Mouse (Mus musculus) MEL (cell line): ENCODE measurements around the gene Ptprn2. TPM values are rescaled to one million over a fixed set of nuclear protein-coding genes. Genes with fewer than 3 reads are reported as not detected.
A peak's percentile ranks its signal among the peaks of the same experiment; 100 is the strongest.

ENCODE experiments used
- DNase-seq: peaks from one replicate; pipeline ENCODE4 v3.0.0; 2011; ENCODE audit warnings: low read depth, low spot score
- H3K27ac ChIP-seq: 2 replicates; pipeline ENCODE4 v1.5.1; 2012; ENCODE audit warnings: low read depth, mild to moderate bottlenecking, control low read depth, low read length, moderate library complexity; ENCODE audit not compliant: control insufficient read depth
- H3K27me3 ChIP-seq, 2 experiments: fragments of 150-350 bp in 1 of 2; sonication (generic) in 1 of 2; 2 replicates each; pipeline ENCODE4 v1.6.1; 2012; ENCODE audit warnings: low read length in 2 of 2, mild to moderate bottlenecking in 2 of 2, improper control_type of control experiment in 1 of 2, moderate library complexity in 1 of 2; ENCODE audit not compliant: insufficient read depth in 2 of 2, control insufficient read depth in 1 of 2
- H3K36me3 ChIP-seq, 2 experiments: 2 replicates each; pipeline ENCODE4 v1.6.1; 2012 to 2014; ENCODE audit warnings: low read length in 2 of 2, improper control_type of control experiment in 1 of 2, inconsistent platforms in 1 of 2, mild to moderate bottlenecking in 1 of 2; ENCODE audit not compliant: insufficient read depth in 2 of 2, control insufficient read depth in 1 of 2
- H3K4me1 ChIP-seq, 2 experiments: fragments of 150-350 bp in 1 of 2; sonication (generic) in 1 of 2; 2 replicates each; pipeline ENCODE4 v1.6.1; 2012; ENCODE audit warnings: low read length in 2 of 2, improper control_type of control experiment in 1 of 2, mild to moderate bottlenecking in 1 of 2; ENCODE audit not compliant: insufficient read depth in 2 of 2, control insufficient read depth in 1 of 2
- H3K4me3 ChIP-seq, 2 experiments: fragments of 150-350 bp in 1 of 2; sonication (generic) in 1 of 2; 2 replicates each; pipeline ENCODE4 v1.5.1; 2012; ENCODE audit warnings: low read depth in 2 of 2, low read length in 2 of 2, mild to moderate bottlenecking in 2 of 2, moderate library complexity in 2 of 2, control low read depth in 1 of 2, improper control_type of control experiment in 1 of 2; ENCODE audit not compliant: control insufficient read depth in 1 of 2, insufficient read depth in 1 of 2
- H3K79me2 ChIP-seq: 2 replicates; pipeline ENCODE4 v1.6.1; 2012; ENCODE audit warnings: mild to moderate bottlenecking, low read length, moderate library complexity; ENCODE audit not compliant: control insufficient read depth, poor library complexity, insufficient read depth
- H3K9ac ChIP-seq: 2 replicates; pipeline ENCODE4 v1.6.1; 2012; ENCODE audit warnings: low read depth, mild to moderate bottlenecking, control low read depth, low read length, moderate library complexity; ENCODE audit not compliant: control insufficient read depth, poor library complexity, severe bottlenecking
- H3K9me3 ChIP-seq: fragments of 150-350 bp; sonication (generic); replicated peaks from 2 replicates; pipeline ENCODE4 v1.6.1; 2012; ENCODE audit warnings: mild to moderate bottlenecking, low read length, improper control_type of control experiment, moderate library complexity; ENCODE audit not compliant: insufficient read depth
- BHLHE40 ChIP-seq: IDR thresholded peaks from 2 replicates; pipeline ENCODE4 v1.6.1; 2012; ENCODE audit warnings: low read depth, mild to moderate bottlenecking, inconsistent platforms, low read length, improper control_type of control experiment, borderline replicate concordance
- CHD1 ChIP-seq: IDR thresholded peaks from 2 replicates; pipeline ENCODE4 v1.6.1; 2012; ENCODE audit warnings: low read depth, mild to moderate bottlenecking, inconsistent platforms, low read length, improper control_type of control experiment
- CHD2 ChIP-seq: IDR thresholded peaks from 2 replicates; pipeline ENCODE4 v1.6.1; 2011; ENCODE audit warnings: low read length, improper control_type of control experiment
- CTCF ChIP-seq, 3 experiments: IDR thresholded peaks in 2 of 3; conservative IDR thresholded peaks in 1 of 3; 2 replicates each; pipeline ENCODE4 v1.5.1; 2011 to 2012; ENCODE audit warnings: low read length in 3 of 3, low read depth in 2 of 3, mild to moderate bottlenecking in 2 of 3, improper control_type of control experiment in 1 of 3, inconsistent platforms in 1 of 3, mixed read lengths in 1 of 3, moderate library complexity in 1 of 3; ENCODE audit not compliant: control insufficient read depth in 1 of 3, insufficient read depth in 1 of 3, poor library complexity in 1 of 3, severe bottlenecking in 1 of 3
- E2F4 ChIP-seq: IDR thresholded peaks from 2 replicates; pipeline ENCODE4 v1.6.1; 2011; ENCODE audit warnings: low read depth, low read length, improper control_type of control experiment, borderline replicate concordance
- ELF1 ChIP-seq: IDR thresholded peaks from 2 replicates; pipeline ENCODE4 v1.6.1; 2014; ENCODE audit warnings: low read depth, mild to moderate bottlenecking, inconsistent platforms, low read length, improper control_type of control experiment, moderate library complexity
- GABPA ChIP-seq: IDR thresholded peaks from 2 replicates; pipeline ENCODE4 v1.6.1; 2012; ENCODE audit warnings: low read depth, mild to moderate bottlenecking, inconsistent platforms, low read length, improper control_type of control experiment, moderate library complexity
- HCFC1 ChIP-seq: IDR thresholded peaks from 2 replicates; pipeline ENCODE4 v1.6.1; 2012; ENCODE audit warnings: low read depth, mild to moderate bottlenecking, inconsistent platforms, low read length, improper control_type of control experiment, moderate library complexity
- KAT2A ChIP-seq: conservative IDR thresholded peaks from 2 replicates; pipeline ENCODE4 v1.6.1; 2012; ENCODE audit warnings: low read depth, low read length, improper control_type of control experiment, inconsistent platforms
- MAFK ChIP-seq: IDR thresholded peaks from 2 replicates; pipeline ENCODE4 v1.6.1; 2011; ENCODE audit warnings: low read depth, mild to moderate bottlenecking, low read length, improper control_type of control experiment, borderline replicate concordance
- MAZ ChIP-seq: IDR thresholded peaks from 2 replicates; pipeline ENCODE4 v1.6.1; 2012; ENCODE audit warnings: low read depth, mild to moderate bottlenecking, inconsistent platforms, low read length, improper control_type of control experiment
- MEF2A ChIP-seq: IDR thresholded peaks from 2 replicates; pipeline ENCODE4 v1.6.1; 2014; ENCODE audit warnings: low read depth, mild to moderate bottlenecking, inconsistent platforms, low read length, improper control_type of control experiment; ENCODE audit not compliant: poor library complexity, insufficient replicate concordance, severe bottlenecking; ENCODE audit errors: extremely low read depth
- MXI1 ChIP-seq: IDR thresholded peaks from 2 replicates; pipeline ENCODE4 v1.6.1; 2011; ENCODE audit warnings: mild to moderate bottlenecking, low read depth, low read length, improper control_type of control experiment
- MYB ChIP-seq: IDR thresholded peaks from 2 replicates; pipeline ENCODE4 v1.6.1; 2011; ENCODE audit warnings: mild to moderate bottlenecking, low read depth, low read length, improper control_type of control experiment
- MYC ChIP-seq: IDR thresholded peaks from 2 replicates; pipeline ENCODE4 v1.6.1; 2011; ENCODE audit warnings: low read depth, mild to moderate bottlenecking, low read length, improper control_type of control experiment, moderate library complexity
- NELFE ChIP-seq: IDR thresholded peaks from 2 replicates; pipeline ENCODE4 v1.6.1; 2011; ENCODE audit warnings: low read depth, low read length, improper control_type of control experiment
- NRF1 ChIP-seq: IDR thresholded peaks from 2 replicates; pipeline ENCODE4 v1.6.1; 2014; ENCODE audit warnings: low read depth, mild to moderate bottlenecking, inconsistent platforms, low read length, improper control_type of control experiment, moderate library complexity; ENCODE audit not compliant: poor library complexity, insufficient read depth, severe bottlenecking
- POLR2A ChIP-seq, 2 experiments: IDR thresholded peaks; 2 replicates each; pipeline ENCODE4 v1.6.1; 2011 to 2012; ENCODE audit warnings: low read length in 2 of 2, mild to moderate bottlenecking in 2 of 2, control low read depth in 1 of 2, improper control_type of control experiment in 1 of 2, low read depth in 1 of 2, moderate library complexity in 1 of 2; ENCODE audit not compliant: control insufficient read depth in 1 of 2, insufficient read depth in 1 of 2, poor library complexity in 1 of 2
- POLR2AphosphoS5 ChIP-seq: IDR thresholded peaks from 2 replicates; pipeline ENCODE4 v1.6.1; 2012; ENCODE audit warnings: low read depth, borderline replicate concordance, mild to moderate bottlenecking, inconsistent platforms, low read length, moderate library complexity, mixed read lengths
- RAD21 ChIP-seq: IDR thresholded peaks from 2 replicates; pipeline ENCODE4 v1.6.1; 2011; ENCODE audit warnings: mild to moderate bottlenecking, low read depth, low read length, improper control_type of control experiment
- RCOR1 ChIP-seq: IDR thresholded peaks from 2 replicates; pipeline ENCODE4 v1.6.1; 2012; ENCODE audit warnings: low read depth, mild to moderate bottlenecking, inconsistent platforms, low read length, improper control_type of control experiment
- SIN3A ChIP-seq: IDR thresholded peaks from 2 replicates; pipeline ENCODE4 v1.6.1; 2012; ENCODE audit warnings: low read length, improper control_type of control experiment, inconsistent platforms
- SMC3 ChIP-seq: IDR thresholded peaks from 2 replicates; pipeline ENCODE4 v1.6.1; 2011; ENCODE audit warnings: low read depth, low read length, improper control_type of control experiment
- TAL1 ChIP-seq: IDR thresholded peaks from 2 replicates; pipeline ENCODE4 v1.6.1; 2012; ENCODE audit warnings: mild to moderate bottlenecking, inconsistent platforms, low read length, moderate library complexity, mixed read lengths
- TBP ChIP-seq: IDR thresholded peaks from 2 replicates; pipeline ENCODE4 v1.8.0; 2011; ENCODE audit warnings: low read depth, low read length, improper control_type of control experiment
- TCF12 ChIP-seq: IDR thresholded peaks from 2 replicates; pipeline ENCODE4 v1.6.1; 2014; ENCODE audit warnings: low read depth, mild to moderate bottlenecking, inconsistent platforms, low read length, improper control_type of control experiment, moderate library complexity
- UBTF ChIP-seq: IDR thresholded peaks from 2 replicates; pipeline ENCODE4 v1.6.1; 2012; ENCODE audit warnings: low read depth, mild to moderate bottlenecking, inconsistent platforms, low read length, improper control_type of control experiment, moderate library complexity, borderline replicate concordance; ENCODE audit not compliant: insufficient read depth
- USF1 ChIP-seq: IDR thresholded peaks from 2 replicates; pipeline ENCODE4 v1.6.1; 2014; ENCODE audit warnings: low read depth, mild to moderate bottlenecking, inconsistent platforms, low read length, improper control_type of control experiment, moderate library complexity
- ZC3H11A ChIP-seq: IDR thresholded peaks from 2 replicates; pipeline ENCODE4 v1.6.1; 2012; ENCODE audit warnings: low read depth, mild to moderate bottlenecking, inconsistent platforms, low read length, improper control_type of control experiment
- ZKSCAN1 ChIP-seq: IDR thresholded peaks from 2 replicates; pipeline ENCODE4 v1.6.1; 2012; ENCODE audit warnings: low read depth, mild to moderate bottlenecking, inconsistent platforms, low read length, improper control_type of control experiment, moderate library complexity
- ZMIZ1 ChIP-seq: IDR thresholded peaks from 2 replicates; pipeline ENCODE4 v1.6.1; 2012; ENCODE audit warnings: low read depth, mild to moderate bottlenecking, inconsistent platforms, low read length, improper control_type of control experiment, moderate library complexity
- polyA plus RNA-seq, 2 experiments: library from polyadenylated mRNA; stranded (reverse) in 1 of 2; unstranded in 1 of 2; fragments of >175 nt in 1 of 2; fragments of >200 nt in 1 of 2; gene quantifications; 2 replicates each; pipeline versions ENCODE4 v1.2.1 to v1.2.4; 2012; ENCODE audit warnings: low replicate concordance in 2 of 2, low read depth in 1 of 2; ENCODE audit not compliant: insufficient read length in 2 of 2, insufficient read depth in 1 of 2, missing spikeins in 1 of 2
- total RNA-seq: library from RNA; depleted of rRNA; stranded (reverse); fragments of 300-350 nt; gene quantifications from 2 replicates; pipeline ENCODE4 v1.2.3, GENCODE M21; 2012

Gene Ptprn2
- total and polyA plus RNA-seq, 3 experiments: not detected

DNA sequence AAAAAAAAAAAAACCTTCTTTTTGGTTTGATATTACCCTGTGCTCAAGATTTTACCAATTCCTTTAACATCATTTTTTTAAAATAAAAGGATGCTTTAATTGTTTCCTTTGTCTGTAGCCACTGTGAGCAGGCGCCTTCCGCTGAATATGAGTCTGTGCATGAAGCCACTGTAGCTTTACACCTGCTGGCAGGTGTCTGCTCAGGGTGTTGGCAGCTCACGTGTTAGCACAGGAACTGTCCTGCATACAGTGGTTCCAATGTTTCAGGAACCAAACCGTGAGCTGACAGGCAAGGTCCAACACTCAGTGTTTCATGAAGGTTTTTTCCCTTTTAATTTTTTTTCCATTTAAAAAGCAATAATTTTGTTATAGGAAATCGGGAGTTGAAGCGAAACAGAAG is 123.1 kb downstream of the Ptprn2 start:
- no peak for DNase-seq
- Histone ChIP-seq H3K4me1 (no peaks in the 10 kb centered on the region), H3K9me3 (0 out of 2 replicates have a peak, but pooled peaks cover 1% of the 10 kb centered on the region), H3K9ac (no peak overlapping the region), H3K27me3 (no peaks in the 10 kb centered on the region), H3K79me2 (no peaks in the 10 kb centered on the region), H3K36me3 (no peaks in the 10 kb centered on the region)
- TF ChIP-seq RAD21 (no peak), TBP (no peak)
- TF ChIP-seq, all 39 proteins: peak for 0
- Histone ChIP-seq H3K4me3 (no peak overlapping the region), H3K27ac (no peak overlapping the region)

DNA sequence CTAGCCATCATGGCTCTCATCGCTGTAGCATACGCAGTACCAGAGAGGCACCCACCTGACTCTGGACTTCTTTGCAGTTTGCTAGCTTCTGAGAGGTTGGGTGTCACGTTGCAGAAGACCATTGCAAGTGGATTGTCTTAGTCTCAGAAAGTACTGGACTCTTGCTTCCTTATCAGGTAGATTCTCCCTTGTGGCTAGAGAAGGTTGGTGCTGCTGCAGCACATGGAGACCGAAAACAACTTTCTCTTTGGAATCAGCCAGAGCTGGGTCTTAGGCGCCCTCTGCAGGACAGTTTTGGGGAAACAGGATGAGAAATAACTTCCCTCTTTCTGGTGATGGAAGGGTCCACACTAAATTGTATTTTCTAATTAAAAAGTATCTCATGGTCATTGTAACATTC is 134.3 kb downstream of the Ptprn2 start:
- Histone ChIP-seq H3K9ac (peak overlapping the region; percentile 45), H3K9me3 (no peaks in the 10 kb centered on the region), H3K4me3 (peak overlapping the region; percentile 65 to 73), H3K36me3 (no peaks in the 10 kb centered on the region), H3K27me3 (no peaks in the 10 kb centered on the region; a peak in 1 of 4 replicates), H3K79me2 (no peaks in the 10 kb centered on the region), H3K4me1 (no peaks in the 10 kb centered on the region), H3K27ac (no peak overlapping the region)
- DNase-seq: peak; percentile 82
- peak; percentile 80 for TF ChIP-seq MXI1
- no peak for TF ChIP-seq TBP
- TF ChIP-seq MYB: no peak
- TF ChIP-seq CHD1: no peak
- TF ChIP-seq POLR2A (IDR thresholded peaks at IDR 0.05; ENCODE audit: control insufficient read depth in 1 of 2, insufficient read depth in 1 of 2, low read depth in 1 of 2, low read length in 2 of 2, poor library complexity in 1 of 2): no peak
- TF ChIP-seq RAD21: peak; percentile 99
- TF ChIP-seq BHLHE40: 0 out of 2 replicates have a peak, but pooled peaks have one; percentile 17
- 0 out of 2 replicates have a peak, but pooled peaks have one; percentile 9 for TF ChIP-seq RCOR1
- TF ChIP-seq MAZ: peak; percentile 71
- TF ChIP-seq ZC3H11A: peak; percentile 96
- TF ChIP-seq GABPA: no peak
- TF ChIP-seq CHD2: no peak
- TF ChIP-seq MEF2A: no peak
- TF ChIP-seq ZKSCAN1: no peak
- peak; percentile 87 for TF ChIP-seq MYC
- peak; percentile 45; the same call in 1 of the 2 replicates for TF ChIP-seq NELFE
- peak; percentile 84 to 95 (median 86) for TF ChIP-seq CTCF (IDR thresholded peaks at IDR 0.05 in 2 of 3, conservative IDR thresholded peaks at IDR 0.05 in 1 of 3; ENCODE audit: control insufficient read depth in 1 of 3, insufficient read depth in 1 of 3, low read depth in 2 of 3, low read length in 3 of 3, poor library complexity in 1 of 3, severe bottlenecking in 1 of 3)
- TF ChIP-seq ZMIZ1: 0 out of 2 replicates have a peak, but pooled peaks have one; percentile 36
- no peak for TF ChIP-seq NRF1
- TF ChIP-seq UBTF: no peak
- TF ChIP-seq KAT2A: 0 out of 2 replicates have a peak, but pooled peaks have one; percentile 20
- no peak for TF ChIP-seq MAFK
- TF ChIP-seq HCFC1: 0 out of 2 replicates have a peak, but pooled peaks have one; percentile 31
- TF ChIP-seq ELF1: peak; percentile 54; the same call in 1 of the 2 replicates
- TF ChIP-seq USF1: no peak
- TF ChIP-seq TAL1: no peak
- TF ChIP-seq POLR2AphosphoS5: no peak
- TF ChIP-seq TCF12: no peak
- no peak for TF ChIP-seq E2F4
- TF ChIP-seq SIN3A: peak; percentile 67
- peak; percentile 98 for TF ChIP-seq SMC3
